Mouse (Mus musculus) ES-CJ7 (cell line): Measurements from ENCODE around the gene B2m.
"Not testable (repeated sequence)": the region's sequence is repeated elsewhere in the genome, so short reads cannot be mapped to it uniquely, and the experiment has no call there.

Experiments
- DNase-seq: peaks from one replicate; pipeline ENCODE4 v3.0.0; 2011; ENCODE audit warnings: low read depth, low spot score

The B2m gene

GRCm38 (mm10) chr2:122147508-122148241 is at the start of gene B2m:
B2m (plus strand) TSS chr2:122147686.
- DNase-seq, result peak; percentile 90

- DNase-seq, result not testable (repeated sequence)
Observed at GRCm38 (mm10) chr2:122097686-122098085, 49.8 kb upstream of the B2m start.

- DNase-seq, result no peak
Observed at GRCm38 (mm10) chr2:122102070-122102469, 45.4 kb upstream of the B2m start.

GRCm38 (mm10) chr2:122108101-122108500 is 39.4 kb upstream of the B2m start:
- peak; percentile 34 for DNase-seq

GRCm38 (mm10) chr2:122109714-122110113 is 37.8 kb upstream of the B2m start:
- no peak for DNase-seq

- no peak for DNase-seq
Observed at GRCm38 (mm10) chr2:122116888-122117287, 30.6 kb upstream of the B2m start.

GRCm38 (mm10) chr2:122117961-122118958 is 29.2 kb upstream of the B2m start, which contains the start of gene Spg11:
Spg11 (minus strand) TSS chr2:122118386.
- peak; percentile 98 for DNase-seq

- DNase-seq, result peak; percentile 55
Observed at GRCm38 (mm10) chr2:122125680-122126572, 21.6 kb upstream of the B2m start.

- DNase-seq, result no peak
Observed at GRCm38 (mm10) chr2:122126765-122127347, 20.6 kb upstream of the B2m start.

- DNase-seq, result no peak
Observed at GRCm38 (mm10) chr2:122127635-122128034, 19.9 kb upstream of the B2m start.

- DNase-seq, result no peak
Observed at GRCm38 (mm10) chr2:122132078-122132477, 15.4 kb upstream of the B2m start.

- no peak for DNase-seq
Observed at GRCm38 (mm10) chr2:122132618-122133017, 14.9 kb upstream of the B2m start.

- DNase-seq, result no peak
Observed at GRCm38 (mm10) chr2:122137839-122138465, 9.5 kb upstream of the B2m start.

GRCm38 (mm10) chr2:122140815-122141214 is 6.7 kb upstream of the B2m start:
- DNase-seq, result no peak

- DNase-seq, result peak; percentile 30
Observed at GRCm38 (mm10) chr2:122141332-122141967, 6.0 kb upstream of the B2m start.

- DNase-seq, result no peak
Observed at GRCm38 (mm10) chr2:122143111-122143510, 4.4 kb upstream of the B2m start.

GRCm38 (mm10) chr2:122145756-122146155 is 1.7 kb upstream of the B2m start:
- DNase-seq, result no peak

- DNase-seq, result no peak
Observed at GRCm38 (mm10) chr2:122146687-122147086, 799 bp upstream of the B2m start.

- DNase-seq, result no peak
Observed at GRCm38 (mm10) chr2:122148242-122148917, 894 bp downstream of the B2m start.
